Mouse (Mus musculus) thymus, adult 2 months (tissue): ENCODE measurements around the gene Gm21969.

Experiments used
- CTCF ChIP-seq: fragments of 200-500 bp; IDR thresholded peaks from 2 replicates; pipeline ENCODE4 v1.5.1; 2012; ENCODE audit warnings: mild to moderate bottlenecking, control low read depth, low read length, moderate library complexity, borderline replicate concordance; ENCODE audit not compliant: control insufficient read depth, poor library complexity, insufficient read depth; ENCODE audit errors: extremely low read depth
- POLR2A ChIP-seq: fragments of 200-500 bp; IDR thresholded peaks from 2 replicates; pipeline ENCODE4 v1.6.1; 2012; ENCODE audit warnings: mild to moderate bottlenecking, low read length, control low read depth, moderate library complexity; ENCODE audit not compliant: control insufficient read depth, poor library complexity, insufficient read depth; ENCODE audit errors: extremely low read depth

DNA sequence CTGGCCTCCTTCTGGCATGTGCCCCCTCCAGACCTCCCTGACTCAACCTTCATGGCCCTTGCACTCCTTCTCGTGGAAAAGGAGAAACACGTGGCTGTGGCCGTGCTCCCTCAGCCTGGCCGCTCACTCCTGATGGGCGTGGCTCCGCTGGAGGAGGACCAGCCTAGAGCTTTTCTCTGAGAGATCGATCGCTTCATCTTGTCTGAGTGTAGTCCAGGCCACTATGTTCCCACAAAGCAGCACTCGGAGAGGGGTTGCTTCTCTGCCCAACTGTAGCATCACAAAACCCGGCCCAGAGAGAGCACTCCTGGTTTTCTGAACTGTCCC is 29.2 kb downstream of the Gm21969 start:
- TF ChIP-seq CTCF (no peak), POLR2A (no peak)
